Mouse (Mus musculus): ENCODE measurements at regions not wholly inside any gene's neighbourhood (a gene's known extent, or its start where the extent isn't known, plus 50 kb on each side); places are given as distances from the start of the nearest gene placed in this dataset.

- H3K9me3 ChIP-seq = peaks cover 5% of the 10 kb centered on the region
- H3K4me1 ChIP-seq = peaks cover 23% of the 10 kb centered on the region
- H3K27ac ChIP-seq = no peak overlapping the region
- H3K4me2 ChIP-seq (replicated peaks) = no peak overlapping the region
- no peak for ATAC-seq (ENCODE audit: insufficient number of reproducible peaks, insufficient read depth, low FRiP score, low TSS enrichment)
- no peaks in the 10 kb centered on the region for H3K36me3 ChIP-seq
- H3K27me3 ChIP-seq = no peaks in the 10 kb centered on the region
- H3K9ac ChIP-seq = no peak overlapping the region
- 72% methylated on average over 4 of the region's 4 CpGs for WGBS
- no peak overlapping the region for H3K4me3 ChIP-seq
Measured at GRCm38 (mm10) chr8:26288163-26288562, 168.8 kb downstream of the Gm45692 start.

GRCm38 (mm10) chr8:26298066-26298804 lies 178.9 kb downstream of the Gm45692 start:
- 82% methylated on average over 10 of the region's 10 CpGs for WGBS
- H3K36me3 ChIP-seq = no peaks in the 10 kb centered on the region
- H3K27ac ChIP-seq = no peak overlapping the region
- no peaks in the 10 kb centered on the region for H3K9me3 ChIP-seq
- no peak overlapping the region for H3K4me3 ChIP-seq
- ATAC-seq (ENCODE audit: insufficient number of reproducible peaks, insufficient read depth, low FRiP score, low TSS enrichment) = no peak
- H3K27me3 ChIP-seq = no peaks in the 10 kb centered on the region
- peaks cover 13% of the 10 kb centered on the region for H3K4me1 ChIP-seq
- H3K9ac ChIP-seq = no peak overlapping the region
- no peak overlapping the region for H3K4me2 ChIP-seq (replicated peaks)

GRCm38 (mm10) chr8:26300246-26300645 lies 180.9 kb downstream of the Gm45692 start:
- H3K9ac ChIP-seq = no peak overlapping the region
- H3K4me1 ChIP-seq = peaks cover 13% of the 10 kb centered on the region
- H3K9me3 ChIP-seq = no peaks in the 10 kb centered on the region
- ATAC-seq (ENCODE audit: insufficient number of reproducible peaks, insufficient read depth, low FRiP score, low TSS enrichment) = no peak
- WGBS = 53% methylated on average over 6 of the region's 6 CpGs
- no peaks in the 10 kb centered on the region for H3K36me3 ChIP-seq
- H3K27ac ChIP-seq = no peak overlapping the region
- no peaks in the 10 kb centered on the region for H3K27me3 ChIP-seq
- H3K4me2 ChIP-seq (replicated peaks) = no peak overlapping the region
- H3K4me3 ChIP-seq = no peak overlapping the region

- whole genome bisulfite sequencing = 71% methylated on average over 4 of the region's 4 CpGs
- H3K36me3 ChIP-seq = no peaks in the 10 kb centered on the region
- H3K4me1 ChIP-seq = peaks cover 18% of the 10 kb centered on the region
- no peak for ATAC-seq (ENCODE audit: insufficient number of reproducible peaks, insufficient read depth, low FRiP score, low TSS enrichment)
- no peak overlapping the region for H3K4me3 ChIP-seq
- H3K9me3 ChIP-seq = no peaks in the 10 kb centered on the region
- H3K9ac ChIP-seq = no peak overlapping the region
- no peak overlapping the region for H3K27ac ChIP-seq
- no peak overlapping the region for H3K4me2 ChIP-seq (replicated peaks)
- no peaks in the 10 kb centered on the region for H3K27me3 ChIP-seq
Measured at GRCm38 (mm10) chr8:26301961-26302360, 182.6 kb downstream of the Gm45692 start.

GRCm38 (mm10) chr8:26304566-26304965 lies 185.2 kb downstream of the Gm45692 start:
- Histone ChIP-seq H3K4me3 (no peak overlapping the region), H3K9me3 (no peaks in the 10 kb centered on the region), H3K27me3 (no peaks in the 10 kb centered on the region), H3K4me1 (peaks cover 34% of the 10 kb centered on the region), H3K9ac (no peak overlapping the region), H3K27ac (no peak overlapping the region), H3K36me3 (no peaks in the 10 kb centered on the region), H3K4me2 (replicated peaks) (no peak overlapping the region)
- 79% methylated on average over 6 of the region's 6 CpGs for WGBS
- ATAC-seq (ENCODE audit: insufficient number of reproducible peaks, insufficient read depth, low FRiP score, low TSS enrichment) = no peak

GRCm38 (mm10) chr8:26305061-26305879 lies 185.9 kb downstream of the Gm45692 start:
- Histone ChIP-seq H3K4me3 (no peak overlapping the region), H3K27me3 (no peaks in the 10 kb centered on the region), H3K27ac (peak overlapping the region; percentile 20; the same call in 1 of the 2 replicates), H3K9ac (no peak overlapping the region), H3K9me3 (no peaks in the 10 kb centered on the region), H3K36me3 (no peaks in the 10 kb centered on the region), H3K4me1 (peaks cover 37% of the 10 kb centered on the region), H3K4me2 (replicated peaks) (no peak overlapping the region)
- ATAC-seq (ENCODE audit: insufficient number of reproducible peaks, insufficient read depth, low FRiP score, low TSS enrichment) = peak; percentile 57
- 54% methylated on average over 18 of the region's 18 CpGs for WGBS

GRCm38 (mm10) chr8:26308121-26308641 lies 188.8 kb downstream of the Gm45692 start:
- no peaks in the 10 kb centered on the region for H3K9me3 ChIP-seq
- H3K4me3 ChIP-seq = no peak overlapping the region
- H3K36me3 ChIP-seq = no peaks in the 10 kb centered on the region
- H3K4me1 ChIP-seq = peaks cover 37% of the 10 kb centered on the region
- no peak overlapping the region for H3K27ac ChIP-seq
- WGBS = 16% methylated on average over 15 of the region's 15 CpGs
- no peak for ATAC-seq (ENCODE audit: insufficient number of reproducible peaks, insufficient read depth, low FRiP score, low TSS enrichment)
- H3K9ac ChIP-seq = no peak overlapping the region
- H3K27me3 ChIP-seq = no peaks in the 10 kb centered on the region
- H3K4me2 ChIP-seq (replicated peaks) = peak overlapping the region; percentile 19

GRCm38 (mm10) chr8:26309764-26310163 lies 190.4 kb downstream of the Gm45692 start:
- Histone ChIP-seq H3K4me3 (no peak overlapping the region), H3K4me2 (replicated peaks) (no peak overlapping the region), H3K9me3 (no peaks in the 10 kb centered on the region), H3K27ac (no peak overlapping the region), H3K36me3 (no peaks in the 10 kb centered on the region), H3K9ac (no peak overlapping the region), H3K27me3 (no peaks in the 10 kb centered on the region), H3K4me1 (peaks cover 33% of the 10 kb centered on the region)
- ATAC-seq (ENCODE audit: insufficient number of reproducible peaks, insufficient read depth, low FRiP score, low TSS enrichment) = no peak
- WGBS = 63% methylated on average over 6 of the region's 6 CpGs

- no peaks in the 10 kb centered on the region for H3K36me3 ChIP-seq
- WGBS = 92% methylated on average over 12 of the region's 12 CpGs
- ATAC-seq (ENCODE audit: insufficient number of reproducible peaks, insufficient read depth, low FRiP score, low TSS enrichment) = no peak
Measured at GRCm38 (mm10) chr8:26323606-26324350, 204.4 kb downstream of the Gm45692 start.

GRCm38 (mm10) chr8:26324606-26325005 lies 205.3 kb downstream of the Gm45692 start:
- no peak overlapping the region for H3K9ac ChIP-seq
- H3K9me3 ChIP-seq = no peaks in the 10 kb centered on the region
- no peak for ATAC-seq (ENCODE audit: insufficient number of reproducible peaks, insufficient read depth, low FRiP score, low TSS enrichment)
- no peak overlapping the region for H3K4me3 ChIP-seq
- no peaks in the 10 kb centered on the region for H3K36me3 ChIP-seq
- no peaks in the 10 kb centered on the region for H3K4me1 ChIP-seq
- H3K4me2 ChIP-seq (replicated peaks) = no peak overlapping the region
- no peaks in the 10 kb centered on the region for H3K27me3 ChIP-seq
- 54% methylated on average over 3 of the region's 3 CpGs for WGBS
- H3K27ac ChIP-seq = no peak overlapping the region

More at GRCm38 (mm10) chr8:26323606-26324350, 204.4 kb downstream of the Gm45692 start:
- Histone ChIP-seq H3K27me3 (no peaks in the 10 kb centered on the region), H3K4me3 (no peak overlapping the region), H3K9ac (no peak overlapping the region), H3K4me2 (replicated peaks) (no peak overlapping the region), H3K9me3 (no peaks in the 10 kb centered on the region), H3K27ac (no peak overlapping the region), H3K4me1 (no peaks in the 10 kb centered on the region)

- Histone ChIP-seq H3K27me3 (no peaks in the 10 kb centered on the region), H3K4me3 (no peak overlapping the region), H3K9ac (no peak overlapping the region), H3K4me1 (no peaks in the 10 kb centered on the region), H3K4me2 (replicated peaks) (no peak overlapping the region), H3K27ac (no peak overlapping the region), H3K9me3 (no peaks in the 10 kb centered on the region), H3K36me3 (no peaks in the 10 kb centered on the region)
- 80% methylated on average over 10 of the region's 10 CpGs for WGBS
- no peak for ATAC-seq (ENCODE audit: insufficient number of reproducible peaks, insufficient read depth, low FRiP score, low TSS enrichment)
Measured at GRCm38 (mm10) chr8:26329813-26330212, 210.5 kb downstream of the Gm45692 start.

Measured in embryonic facial prominence, embryonic 12.5 days (tissue).